Mouse (Mus musculus) limb, embryonic 15.5 days (tissue): Measurements from ENCODE around the gene Ide. TPM values are rescaled to one million over a fixed set of nuclear protein-coding genes. Genes with fewer than 3 reads are reported as not detected.

Source experiments
- ATAC-seq: fragments of 200-750 bp; cut with Nextera tagmentation; 2 replicates; pipeline ENCODE4 v1.8.0; 2017; ENCODE audit warnings: low read depth, moderate TSS enrichment; ENCODE audit not compliant: insufficient number of reproducible peaks, low FRiP score, low TSS enrichment
- H3K27ac ChIP-seq: fragments of 300-500 bp; sonication (generic); 2 replicates; pipeline ENCODE4 v1.5.1; 2015; ENCODE audit warnings: moderate library complexity, mild to moderate bottlenecking, inconsistent platforms
- H3K27me3 ChIP-seq: fragments of 300-500 bp; sonication (generic); 2 replicates; pipeline ENCODE4 v1.6.1; 2015; ENCODE audit warnings: inconsistent platforms
- H3K36me3 ChIP-seq: fragments of 300-500 bp; sonication (generic); 2 replicates; pipeline ENCODE4 v1.6.1; 2015; ENCODE audit warnings: inconsistent platforms
- H3K4me1 ChIP-seq: fragments of 300-500 bp; sonication (generic); 2 replicates; pipeline ENCODE4 v1.6.1; 2015; ENCODE audit warnings: inconsistent platforms
- H3K4me2 ChIP-seq: fragments of 300-500 bp; sonication (generic); 2 replicates; pipeline ENCODE4 v1.6.1; 2015; ENCODE audit warnings: mild to moderate bottlenecking, inconsistent platforms
- H3K4me3 ChIP-seq: fragments of 300-500 bp; sonication (generic); 2 replicates; pipeline ENCODE4 v1.5.1; 2015; ENCODE audit warnings: mild to moderate bottlenecking, inconsistent platforms
- H3K9ac ChIP-seq: fragments of 300-500 bp; sonication (generic); 2 replicates; pipeline ENCODE4 v1.6.1; 2015; ENCODE audit warnings: inconsistent platforms
- H3K9me3 ChIP-seq: fragments of 300-500 bp; sonication (generic); 2 replicates; pipeline ENCODE4 v1.6.1; 2016; ENCODE audit warnings: inconsistent platforms
- WGBS: fragments of 180-500 bp; shearing (Covaris S2); methylation state at CpG from one replicate; pipeline ENCODE4 v1.1.7; 2015; 5-methylcytosine and 5-hydroxymethylcytosine counted together
- polyA plus RNA-seq: library from polyadenylated mRNA; unstranded; fragments of >200 nt; fragmentation: Nextera tagmentation; extraction: Ambion mirVana; gene quantifications from 2 replicates; pipeline ENCODE4 v1.2.1, GENCODE M21; 2015

Ide gene
- 67.0 and 69.6 TPM in 2 replicates for polyA plus RNA-seq

GRCm38 (mm10) chr19:37337752-37338151 lies at the start of gene Ide:
Gene Ide (minus strand): TSS chr19:37337852.
- H3K4me3 ChIP-seq, result no peak within 1 kb of the TSS
- no peak within 1 kb of the TSS for H3K9ac ChIP-seq
- 61% methylated on average over 4 of the region's 4 CpGs for WGBS
- H3K9me3 ChIP-seq, result no peaks in the 10 kb centered on the region
- no peak for ATAC-seq
- H3K4me1 ChIP-seq, result no peaks in the 10 kb centered on the region
- H3K4me2 ChIP-seq, result no peak within 1 kb of the TSS
- no peaks in the 10 kb centered on the region for H3K36me3 ChIP-seq
- H3K27me3 ChIP-seq, result no peaks in the 10 kb centered on the region
- no peak within 1 kb of the TSS for H3K27ac ChIP-seq

- Histone ChIP-seq H3K4me1 (no peaks in the 10 kb centered on the region), H3K9ac (no peak overlapping the region), H3K27me3 (no peaks in the 10 kb centered on the region), H3K27ac (no peak overlapping the region), H3K4me3 (no peak overlapping the region), H3K4me2 (no peak overlapping the region), H3K36me3 (peaks cover 18% of the 10 kb centered on the region), H3K9me3 (no peaks in the 10 kb centered on the region)
- ATAC-seq, result no peak
- WGBS, result 83% methylated on average over 3 of the region's 3 CpGs
These were observed 48.5 kb upstream of the Ide start for GRCm38 (mm10) chr19:37386126-37386525.

DNA sequence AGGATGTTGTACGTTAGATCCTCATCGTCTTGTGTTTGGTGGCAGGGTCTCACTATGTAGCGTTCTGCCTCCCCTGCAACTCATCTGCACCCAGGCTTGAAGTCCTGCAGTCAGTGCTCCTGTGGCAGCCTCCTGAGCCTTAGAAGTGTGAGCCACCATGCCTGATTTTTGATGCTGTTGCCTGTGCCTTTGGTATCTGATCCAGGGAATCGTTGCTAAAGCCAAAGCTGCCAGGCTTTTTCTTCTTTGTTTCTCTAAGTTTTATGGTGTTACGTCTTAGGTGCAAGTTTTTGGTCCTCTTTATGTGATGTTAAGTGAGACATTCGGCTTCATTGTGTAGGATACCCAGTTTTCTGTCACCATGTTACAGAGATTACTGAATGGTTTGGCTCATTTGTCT lies 41.2 kb upstream of the Ide start:
- WGBS, result 70% methylated on average over 6 of the region's 6 CpGs
- no peak for ATAC-seq
- Histone ChIP-seq H3K4me1 (peaks cover 10% of the 10 kb centered on the region; the same call in 1 of the 2 replicates), H3K36me3 (no peaks in the 10 kb centered on the region), H3K4me3 (no peak overlapping the region), H3K9me3 (no peaks in the 10 kb centered on the region), H3K9ac (no peak overlapping the region), H3K27ac (no peak overlapping the region), H3K27me3 (no peaks in the 10 kb centered on the region), H3K4me2 (no peak overlapping the region)

GRCm38 (mm10) chr19:37377404-37377990 lies 39.8 kb upstream of the Ide start:
- ATAC-seq, result no peak
- 13% methylated on average over 8 of the region's 8 CpGs for WGBS
- Histone ChIP-seq H3K27me3 (no peaks in the 10 kb centered on the region), H3K4me1 (peaks cover 10% of the 10 kb centered on the region; the same call in 1 of the 2 replicates), H3K4me3 (peak overlapping the region; percentile 87), H3K36me3 (no peaks in the 10 kb centered on the region), H3K27ac (no peak overlapping the region), H3K4me2 (peak overlapping the region; percentile 72), H3K9ac (no peak overlapping the region), H3K9me3 (no peaks in the 10 kb centered on the region)

DNA sequence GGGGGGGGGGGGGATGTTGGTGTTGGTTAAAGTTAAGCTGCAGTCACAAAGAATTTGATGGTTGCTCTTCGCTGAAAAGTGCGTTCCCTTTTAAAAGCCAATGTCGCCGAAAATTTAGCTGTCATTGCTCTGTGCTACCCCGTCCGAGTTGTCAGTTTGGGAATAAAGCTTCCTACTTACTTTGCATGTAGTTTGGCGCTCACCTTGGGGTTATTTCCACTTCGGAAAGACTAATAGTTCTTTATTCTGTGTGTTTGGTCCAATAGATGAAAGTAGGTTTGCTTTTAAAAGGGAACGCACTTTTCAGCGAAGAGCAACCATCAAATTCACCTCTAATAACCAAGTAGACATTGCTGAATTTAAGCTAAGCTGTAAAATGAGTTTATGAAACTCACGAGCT lies 39.2 kb upstream of the Ide start:
- Histone ChIP-seq H3K27ac (no peak overlapping the region; the same call in 1 of the 2 replicates), H3K27me3 (no peaks in the 10 kb centered on the region), H3K4me2 (peak overlapping the region; percentile 72), H3K4me1 (peaks cover 10% of the 10 kb centered on the region; the same call in 1 of the 2 replicates), H3K36me3 (no peaks in the 10 kb centered on the region), H3K9me3 (no peaks in the 10 kb centered on the region), H3K4me3 (peak overlapping the region; percentile 87), H3K9ac (peak overlapping the region; percentile 54)
- under 1% methylated on average over 11 of the region's 11 CpGs for WGBS
- ATAC-seq, result no peak

- ATAC-seq, result peak; percentile 98
- peaks cover 10% of the 10 kb centered on the region; the same call in 1 of the 2 replicates for H3K4me1 ChIP-seq
- H3K27ac ChIP-seq, result peak within 1 kb of the TSS; percentile 99
- no peaks in the 10 kb centered on the region for H3K36me3 ChIP-seq
- H3K27me3 ChIP-seq, result no peaks in the 10 kb centered on the region
- peak within 1 kb of the TSS; percentile 87 for H3K4me3 ChIP-seq
- H3K9ac ChIP-seq, result peak within 1 kb of the TSS; percentile 65
- peak within 1 kb of the TSS; percentile 72 for H3K4me2 ChIP-seq
- H3K9me3 ChIP-seq, result no peaks in the 10 kb centered on the region
- under 1% methylated on average over 73 of the region's 73 CpGs for WGBS
These were observed 38.3 kb upstream of the Ide start, which contains the start of gene Kif11 for GRCm38 (mm10) chr19:37375755-37376615. Gene Kif11 (plus strand): TSS chr19:37376403.

DNA sequence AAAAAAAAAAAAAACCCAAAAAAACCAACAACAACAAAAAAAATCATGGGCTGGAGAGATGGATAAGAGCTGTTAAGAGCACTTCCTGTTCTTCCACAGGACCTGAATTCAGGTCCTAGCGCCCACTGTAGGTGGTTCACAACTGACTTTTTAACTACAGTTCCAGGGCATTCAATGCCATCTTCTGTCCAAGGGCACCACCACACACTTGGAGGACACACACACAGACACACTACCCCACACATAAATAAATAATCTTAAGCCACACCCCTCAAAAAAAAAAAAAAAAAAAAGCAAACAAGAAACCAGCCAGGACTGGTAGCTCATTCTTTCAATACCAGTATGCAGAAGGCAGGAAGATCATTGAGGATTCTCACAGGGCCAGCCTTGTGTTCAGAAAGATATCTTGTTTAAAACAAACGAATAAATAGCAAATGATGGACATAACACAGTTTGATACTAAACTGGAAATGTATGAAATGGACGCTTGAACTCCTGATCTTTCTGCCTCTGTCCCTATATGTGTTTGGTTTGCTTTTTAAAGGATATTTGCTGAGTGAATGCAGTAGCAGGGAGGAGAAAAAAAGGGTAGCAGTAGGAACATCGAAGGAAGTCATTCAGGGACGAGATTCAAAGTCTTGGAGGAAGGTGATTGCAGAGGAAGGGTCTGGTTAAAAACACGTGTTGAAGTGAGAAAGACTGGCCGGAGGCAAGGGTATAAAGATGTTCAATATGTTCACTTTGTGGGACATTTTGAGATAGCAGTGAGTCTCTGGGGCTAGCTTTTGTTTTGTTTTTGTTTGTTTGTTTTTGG lies 37.5 kb upstream of the Ide start:
- Histone ChIP-seq H3K27me3 (no peaks in the 10 kb centered on the region), H3K9me3 (no peaks in the 10 kb centered on the region), H3K4me3 (peak overlapping the region; percentile 87), H3K27ac (peak overlapping the region; percentile 99), H3K4me1 (peaks cover 10% of the 10 kb centered on the region; the same call in 1 of the 2 replicates), H3K4me2 (peak overlapping the region; percentile 72), H3K36me3 (no peaks in the 10 kb centered on the region), H3K9ac (peak overlapping the region; percentile 65)
- 20% methylated on average over 7 of the region's 7 CpGs for WGBS
- ATAC-seq, result no peak

DNA sequence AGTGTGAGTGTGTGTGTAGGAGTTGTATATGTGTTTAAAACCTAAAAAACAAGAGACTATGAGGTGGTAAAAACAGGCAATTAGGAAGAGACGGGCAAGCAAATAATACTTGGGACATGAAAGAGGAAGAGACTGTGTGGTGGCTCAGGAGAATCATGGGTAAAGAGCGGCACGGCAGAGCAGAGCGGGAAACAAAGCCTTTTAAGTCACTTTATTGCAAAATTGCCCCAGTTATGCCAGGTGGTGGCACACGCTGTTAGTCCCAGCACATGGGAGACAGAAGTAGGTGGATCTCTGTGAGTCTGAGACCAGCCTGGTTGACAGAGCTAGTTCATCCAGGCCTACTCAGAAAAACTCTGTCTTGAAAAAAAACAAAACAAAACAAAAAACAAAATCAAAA lies 32.7 kb upstream of the Ide start:
- ATAC-seq, result no peak
- WGBS, result 68% methylated on average over 5 of the region's 5 CpGs

GRCm38 (mm10) chr19:37369921-37370320 lies 32.3 kb upstream of the Ide start:
- 86% methylated on average over 4 of the region's 4 CpGs for WGBS

More for the DNA sequence above, 32.7 kb upstream of the Ide start:
- Histone ChIP-seq H3K9ac (no peak overlapping the region), H3K9me3 (no peaks in the 10 kb centered on the region), H3K4me3 (no peak overlapping the region), H3K4me2 (no peak overlapping the region), H3K27me3 (no peaks in the 10 kb centered on the region), H3K4me1 (peaks cover 3% of the 10 kb centered on the region; the same call in 1 of the 2 replicates), H3K36me3 (no peaks in the 10 kb centered on the region), H3K27ac (no peak overlapping the region)

GRCm38 (mm10) chr19:37368990-37369389 lies 31.3 kb upstream of the Ide start:
- no peak for ATAC-seq
- 61% methylated on average over 1 of the region's 1 CpGs for WGBS

More at GRCm38 (mm10) chr19:37369921-37370320, 32.3 kb upstream of the Ide start:
- Histone ChIP-seq H3K27me3 (no peaks in the 10 kb centered on the region), H3K9ac (no peak overlapping the region), H3K4me3 (no peak overlapping the region), H3K4me2 (no peak overlapping the region), H3K4me1 (no peaks in the 10 kb centered on the region; the same call in 1 of the 2 replicates), H3K27ac (no peak overlapping the region), H3K36me3 (no peaks in the 10 kb centered on the region), H3K9me3 (no peaks in the 10 kb centered on the region)
- no peak for ATAC-seq

GRCm38 (mm10) chr19:37363128-37363939 lies 25.7 kb upstream of the Ide start:
- H3K36me3 ChIP-seq, result no peaks in the 10 kb centered on the region
- H3K9me3 ChIP-seq, result no peaks in the 10 kb centered on the region
- no peak overlapping the region for H3K9ac ChIP-seq
- no peak overlapping the region for H3K4me3 ChIP-seq
- 84% methylated on average over 11 of the region's 11 CpGs for WGBS
- no peak overlapping the region for H3K27ac ChIP-seq
- no peak for ATAC-seq
- no peak overlapping the region for H3K4me2 ChIP-seq
- no peaks in the 10 kb centered on the region for H3K27me3 ChIP-seq
- no peaks in the 10 kb centered on the region for H3K4me1 ChIP-seq

More at GRCm38 (mm10) chr19:37368990-37369389, 31.3 kb upstream of the Ide start:
- Histone ChIP-seq H3K27me3 (no peaks in the 10 kb centered on the region), H3K36me3 (no peaks in the 10 kb centered on the region), H3K9ac (no peak overlapping the region), H3K4me1 (no peaks in the 10 kb centered on the region), H3K27ac (no peak overlapping the region), H3K4me2 (no peak overlapping the region), H3K4me3 (no peak overlapping the region), H3K9me3 (no peaks in the 10 kb centered on the region)
